ENCODE assay signal across 11 mouse cellular contexts in the genomic region with DNA sequence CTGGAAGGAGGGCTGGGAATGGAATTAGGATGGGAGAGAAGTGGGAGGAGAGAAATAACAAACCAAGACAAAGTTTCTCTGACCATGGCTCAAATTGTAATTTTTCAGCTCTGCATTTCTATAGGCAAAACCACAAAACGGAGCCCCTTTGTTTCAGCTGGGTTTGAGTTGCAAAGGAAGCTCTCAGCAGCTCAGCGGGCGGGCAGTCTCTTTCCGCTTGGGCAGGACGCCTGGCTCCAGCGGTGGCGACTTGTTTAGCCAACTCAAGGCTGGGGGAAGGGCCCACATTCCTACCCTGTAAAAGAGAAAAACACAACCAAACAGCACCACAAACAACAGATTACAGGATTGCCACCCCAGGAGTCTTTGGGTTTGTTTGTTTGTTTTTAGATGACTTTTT.
DNase-seq lines count a peak whose midpoint lies in the region; ATAC-seq and TF ChIP-seq lines count a peak whose summit lies in the region.
"Had no signal": no experiment of that assay in that cellular context is flagged by ENCODE, and none has a peak within 500 bp of the region (broad histone marks: within the 10 kb centered on the region; RNA-seq: fewer than 3 reads in every experiment).

No protein-coding gene starts in this region.

- no peak overlapping the region; a peak in 1 of 4 replicates for H3K4me3 ChIP-seq in ES-E14 (ENCODE audit: insufficient read depth in 1 of 2, low read depth in 1 of 2, low read length in 2 of 2, poor library complexity in 1 of 2, severe bottlenecking in 1 of 2)
- H3K4me3 ChIP-seq: midbrain, embryonic 12.5 days had no signal

- peaks cover 3 to 5% of the 10 kb centered on the region in 2 experiments; a peak in 1 of 4 replicates for H3K4me1 ChIP-seq in ES-E14 (ENCODE audit: control insufficient read depth in 2 of 2, insufficient read depth in 2 of 2, low read length in 2 of 2, poor library complexity in 1 of 2)

- no peaks in the 10 kb centered on the region for H3K9me3 ChIP-seq in ES-E14 (ENCODE audit: control insufficient read depth, insufficient read depth, low read depth, low read length)
- H3K9me3 ChIP-seq: G1E; midbrain, embryonic 12.5 days had no signal

- ATAC-seq in megakaryocyte progenitor cell, adult 5-6 weeks (replicated peaks; ENCODE audit: poor library complexity), result no peak

- peak; percentile 87 for DNase-seq in heart, adult 11 months
- no peak for DNase-seq in heart, adult 9 months (ENCODE audit: low spot score in 2 of 2)
- DNase-seq in left cerebral cortex, postnatal 4 days, result peak; percentile 30
- DNase-seq in left cerebral cortex, adult 18-20 months (ENCODE audit: low spot score in 2 of 2), result no peak
- peak; percentile 66 for DNase-seq in ES-E14 (ENCODE audit: low read depth, low spot score)
- DNase-seq in embryo, embryonic 10.5 days (ENCODE audit: low spot score), result peak; percentile 25
- DNase-seq: cerebellum, adult 9-10 months; lung, adult 2 months had no signal

- intact Hi-C loops in left cerebral cortex, postnatal 4 days (cut with DNase I), result no loop called here

- peak overlapping the region; percentile 83; the same call in 1 of the 2 replicates for H3K27ac ChIP-seq in ES-E14 (ENCODE audit: insufficient read depth, low read depth, low read length, poor library complexity, severe bottlenecking)
- H3K27ac ChIP-seq: midbrain, embryonic 12.5 days had no signal

- H3K36me3 ChIP-seq in ES-E14 (ENCODE audit: control insufficient read depth, insufficient read depth, low read length, poor library complexity, severe bottlenecking), result peaks cover 3% of the 10 kb centered on the region
- H3K36me3 ChIP-seq: G1E; midbrain, embryonic 12.5 days had no signal

- in situ Hi-C loops in ES-E14 (cut with MboI; ENCODE audit: low sequenced_read_pairs in 2 of 2, unreplicated experiment in 2 of 2), result loop anchor here (25.0 kb wide), 3 partner anchors 294 to 519 kb away; no protein-coding TSS in a partner anchor

- H3K9ac ChIP-seq in ES-E14 (ENCODE audit: insufficient read depth, low read depth, low read length, poor library complexity, severe bottlenecking), result 0 out of 2 replicates have a peak overlapping the region, but pooled peaks have one; percentile 7
- H3K9ac ChIP-seq: midbrain, embryonic 12.5 days had no signal

TF ChIP-seq in ES-E14, 5 proteins besides CTCF, POLR2A, EP300 and RAD21:
- TF ChIP-seq ZC3H11A (IDR thresholded peaks at IDR 0.05; ENCODE audit: borderline replicate concordance, low read depth, low read length), result no peak
- TF ChIP-seq MAFK (IDR thresholded peaks at IDR 0.05; ENCODE audit: insufficient read depth, low read depth, low read length), result no peak
- no peak for TF ChIP-seq HCFC1 (IDR thresholded peaks at IDR 0.05; ENCODE audit: borderline replicate concordance, insufficient read depth, low read length)
- TF ChIP-seq CHD2 (IDR thresholded peaks at IDR 0.05; ENCODE audit: low read depth, low read length), result no peak
- TF ChIP-seq ZNF384 (IDR thresholded peaks at IDR 0.05; ENCODE audit: low read depth, low read length), result no peak

Comparison
In these comparisons a context has a peak if more than half of its experiments do, and no peak if none do; other contexts are left out.
1. DNase-seq: peak in heart, adult 11 months (single experiment), left cerebral cortex, postnatal 4 days (single experiment), ES-E14 (single experiment) and embryo, embryonic 10.5 days (single experiment); none in heart, adult 9 months (0 of 2) and left cerebral cortex, adult 18-20 months (0 of 2).